Mouse (Mus musculus) thymus, postnatal 36 days (tissue): ENCODE results near the gene Txlng.

Source experiments
- DNase-seq, 2 experiments: peaks; one replicate each; pipeline ENCODE4 v3.0.0; 2022; ENCODE audit warnings: mixed read lengths in 2 of 2

The Txlng gene

DNA sequence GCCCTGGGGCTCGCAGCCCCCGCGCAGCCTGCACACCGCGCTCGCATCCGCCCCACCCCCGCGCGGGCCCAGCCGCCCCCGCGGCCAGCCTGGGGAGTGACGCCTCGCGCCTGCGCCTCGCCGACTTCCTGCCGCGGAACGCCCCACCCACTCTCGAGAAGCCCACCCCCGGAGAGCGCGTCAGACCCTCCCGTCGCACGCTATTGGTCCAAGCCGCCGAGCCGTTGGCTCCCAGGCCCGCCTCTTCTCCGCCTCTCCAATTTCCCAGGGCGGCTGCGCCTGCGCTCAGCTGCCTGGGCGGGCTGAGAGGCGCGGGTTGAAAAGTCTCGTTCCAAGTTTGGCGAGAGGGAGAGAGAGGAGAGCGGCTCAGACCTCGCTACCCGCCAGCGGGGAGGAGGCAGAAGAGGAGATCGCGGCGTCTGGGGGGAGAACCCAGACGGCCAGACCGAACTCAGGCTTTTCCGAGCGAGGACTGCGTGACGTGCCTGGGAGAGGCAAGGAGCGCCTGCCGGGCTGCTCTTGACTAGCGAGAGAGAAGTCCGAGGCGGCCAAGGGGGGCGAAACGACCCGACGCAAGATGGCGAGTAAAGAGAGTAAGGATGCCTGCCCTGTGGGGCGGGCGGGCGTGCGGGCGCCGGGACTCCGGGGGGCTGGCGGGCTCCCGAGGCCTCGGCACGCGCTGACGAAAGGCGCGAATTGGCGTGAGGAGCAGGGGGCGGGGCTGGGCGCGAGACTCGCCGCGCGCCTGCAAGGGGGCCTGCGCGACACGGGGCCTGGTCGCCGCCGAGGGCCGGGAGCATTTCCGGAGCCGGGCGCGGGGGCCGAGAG, 68.9 kb downstream of the Txlng start, which contains the start of gene Rbbp7:
Gene Rbbp7, plus strand, starts transcription at position 288 of the 828 bp plus-strand sequence.
- peak; percentile 90 to 94 for DNase-seq

DNA sequence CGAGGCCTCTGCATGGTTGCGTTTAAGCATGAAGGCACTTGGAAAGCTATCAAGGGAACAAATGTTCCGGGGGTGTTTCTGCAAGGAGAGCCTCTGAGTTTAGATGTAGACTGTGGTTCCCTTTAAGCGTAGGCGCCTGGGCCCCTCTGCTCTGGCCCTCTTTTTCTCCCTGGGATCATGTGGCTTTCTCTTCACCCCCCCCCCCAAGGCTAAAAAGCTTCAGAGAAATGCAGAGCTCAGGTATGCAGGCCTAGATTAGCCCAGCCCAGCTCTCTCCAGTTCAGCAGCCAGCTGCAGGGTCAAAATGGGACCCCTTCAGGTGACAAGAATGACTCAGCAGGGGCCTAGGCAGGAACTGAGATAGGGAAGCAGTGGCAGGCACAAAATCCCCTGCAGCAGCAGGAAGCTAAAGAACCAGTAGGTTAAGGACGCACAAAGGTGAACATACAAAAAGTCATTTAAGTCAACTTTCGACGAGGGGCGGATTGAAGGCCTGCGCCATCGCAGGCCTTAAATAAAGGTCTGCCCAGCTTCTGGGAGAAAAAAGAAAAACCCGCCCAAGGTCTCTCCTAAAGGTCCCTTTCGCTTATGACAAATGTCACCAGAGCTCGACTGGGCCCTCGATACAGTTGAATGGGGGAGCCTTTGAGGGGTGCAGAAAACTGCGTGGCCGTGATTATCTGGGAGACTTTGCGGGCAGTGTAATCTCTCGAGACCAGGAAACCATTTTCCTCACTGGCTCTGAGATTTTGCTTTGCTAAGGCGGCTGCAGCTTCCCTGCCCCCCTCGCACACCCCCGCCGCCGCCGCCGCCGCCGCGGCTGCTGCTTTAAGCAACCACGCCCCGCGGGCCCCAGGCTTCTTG, 69.8 kb downstream of the Txlng start:
- peak; percentile 29 to 57 for DNase-seq

DNA sequence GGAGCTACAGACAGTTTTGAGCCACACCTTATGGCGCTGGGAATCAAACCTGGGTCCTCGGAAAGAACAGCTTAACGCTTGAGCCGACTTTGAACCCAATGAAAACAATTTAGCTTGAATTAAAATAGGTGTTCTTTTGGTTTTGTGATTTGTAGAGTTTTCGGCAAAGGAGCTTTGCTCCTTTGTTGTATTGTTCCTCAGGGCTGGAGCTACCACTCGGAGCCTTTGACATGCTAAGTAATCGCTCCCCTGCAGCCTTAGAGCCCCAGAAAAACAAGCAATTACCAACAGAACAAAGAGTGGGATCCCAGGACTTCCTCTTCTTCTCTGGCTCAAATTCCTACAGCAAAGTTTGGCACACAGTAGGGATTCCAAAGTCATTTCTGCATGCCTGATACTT, 73.2 kb downstream of the Txlng start:
- DNase-seq = no peak

DNA sequence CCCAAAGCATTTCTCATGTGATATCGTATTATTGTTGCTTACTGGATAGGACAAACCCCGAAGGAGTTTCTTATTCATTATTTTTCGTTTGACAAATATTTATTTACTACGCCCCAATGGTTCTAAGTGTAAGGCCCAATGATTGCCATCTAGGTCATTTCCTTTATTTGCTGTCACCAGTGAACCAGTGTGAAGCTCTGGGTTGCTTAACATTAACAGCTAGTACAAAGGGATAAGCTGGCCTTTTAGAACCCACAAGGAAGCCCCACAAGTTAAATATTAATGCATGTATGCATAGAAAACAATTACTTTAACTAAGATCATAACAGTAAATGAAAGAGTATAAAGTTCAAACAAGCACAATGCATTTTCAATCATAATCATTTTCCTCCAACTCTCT, 74.9 kb downstream of the Txlng start:
- DNase-seq = no peak

DNA sequence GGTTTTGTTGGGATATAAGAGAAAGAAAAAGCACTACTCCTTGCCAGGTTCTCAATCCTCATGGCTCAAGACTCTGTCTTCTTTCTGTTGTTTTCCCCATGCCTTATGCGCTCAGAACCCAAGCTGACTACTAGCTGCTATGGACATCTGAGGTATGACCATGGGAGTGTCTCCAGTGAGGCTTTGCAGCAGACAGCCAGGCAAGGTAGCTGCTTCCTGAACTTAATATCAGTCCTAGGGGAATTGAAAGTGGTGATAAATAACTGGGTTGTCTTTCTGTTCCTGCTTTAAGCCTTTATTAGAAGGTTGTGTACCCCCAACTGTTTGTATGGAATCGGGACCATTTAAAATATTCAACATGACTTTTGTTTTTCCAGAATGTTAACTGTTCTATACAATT, 76.8 kb downstream of the Txlng start:
- no peak for DNase-seq

DNA sequence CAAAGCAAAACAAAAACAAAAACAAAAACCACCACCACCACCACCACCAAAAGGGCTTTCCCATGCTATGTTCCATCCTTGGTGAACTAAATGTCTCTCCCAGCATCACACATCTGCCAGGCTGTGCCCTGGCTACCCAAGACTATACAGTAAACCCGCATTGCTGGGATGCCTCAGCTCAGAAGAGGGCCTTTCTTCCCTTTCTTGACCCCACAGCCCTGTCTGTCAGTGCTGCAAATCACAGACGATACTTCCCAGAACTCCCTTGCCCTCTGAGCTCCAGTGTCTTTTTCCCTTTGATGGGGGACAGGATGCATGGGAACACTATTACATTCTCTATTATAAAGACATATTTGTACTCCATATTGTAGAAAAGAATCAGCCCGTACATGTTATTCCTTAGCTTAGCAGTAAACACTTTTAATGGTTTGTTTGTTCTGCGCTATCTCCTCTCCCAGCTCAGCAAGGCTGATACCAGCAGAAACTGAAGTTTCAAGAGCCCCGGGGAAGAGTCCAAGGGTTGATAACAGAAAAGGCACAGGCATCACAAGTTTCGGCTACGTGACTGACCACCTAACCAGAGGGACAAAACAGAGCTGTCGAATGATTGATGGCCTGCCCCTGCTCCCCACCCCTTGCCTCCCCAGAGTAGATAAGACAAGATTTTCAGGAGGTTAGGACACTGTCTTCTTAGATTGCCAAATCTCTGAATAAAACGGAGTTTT, 80.4 kb downstream of the Txlng start:
- no peak for DNase-seq

DNA sequence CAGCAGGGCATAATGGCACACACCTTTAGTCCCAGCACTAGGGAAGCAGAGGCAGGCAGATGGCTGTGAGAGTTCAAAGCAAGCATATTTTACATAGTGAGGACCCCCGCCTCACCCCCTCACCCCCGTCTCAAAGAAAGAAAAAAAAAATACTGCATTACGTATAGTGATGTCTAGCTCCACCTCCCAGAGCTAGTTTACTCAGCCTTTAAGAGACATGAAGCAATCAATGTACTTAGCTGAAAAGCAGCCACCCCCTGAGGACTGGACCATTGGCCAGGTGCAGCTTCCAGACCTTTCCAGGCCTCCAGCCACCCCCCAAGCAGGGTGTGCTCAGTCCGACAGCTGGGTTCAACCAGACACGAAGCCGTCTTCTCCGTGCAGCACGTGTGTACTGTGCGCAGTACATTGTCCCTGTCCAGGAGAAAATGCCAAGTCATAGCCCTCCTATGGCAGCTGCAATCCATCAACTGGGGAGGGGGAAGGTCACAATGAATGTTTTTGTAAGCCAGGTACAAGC, 93.1 kb downstream of the Txlng start:
- DNase-seq = peak; percentile 5 to 13

DNA sequence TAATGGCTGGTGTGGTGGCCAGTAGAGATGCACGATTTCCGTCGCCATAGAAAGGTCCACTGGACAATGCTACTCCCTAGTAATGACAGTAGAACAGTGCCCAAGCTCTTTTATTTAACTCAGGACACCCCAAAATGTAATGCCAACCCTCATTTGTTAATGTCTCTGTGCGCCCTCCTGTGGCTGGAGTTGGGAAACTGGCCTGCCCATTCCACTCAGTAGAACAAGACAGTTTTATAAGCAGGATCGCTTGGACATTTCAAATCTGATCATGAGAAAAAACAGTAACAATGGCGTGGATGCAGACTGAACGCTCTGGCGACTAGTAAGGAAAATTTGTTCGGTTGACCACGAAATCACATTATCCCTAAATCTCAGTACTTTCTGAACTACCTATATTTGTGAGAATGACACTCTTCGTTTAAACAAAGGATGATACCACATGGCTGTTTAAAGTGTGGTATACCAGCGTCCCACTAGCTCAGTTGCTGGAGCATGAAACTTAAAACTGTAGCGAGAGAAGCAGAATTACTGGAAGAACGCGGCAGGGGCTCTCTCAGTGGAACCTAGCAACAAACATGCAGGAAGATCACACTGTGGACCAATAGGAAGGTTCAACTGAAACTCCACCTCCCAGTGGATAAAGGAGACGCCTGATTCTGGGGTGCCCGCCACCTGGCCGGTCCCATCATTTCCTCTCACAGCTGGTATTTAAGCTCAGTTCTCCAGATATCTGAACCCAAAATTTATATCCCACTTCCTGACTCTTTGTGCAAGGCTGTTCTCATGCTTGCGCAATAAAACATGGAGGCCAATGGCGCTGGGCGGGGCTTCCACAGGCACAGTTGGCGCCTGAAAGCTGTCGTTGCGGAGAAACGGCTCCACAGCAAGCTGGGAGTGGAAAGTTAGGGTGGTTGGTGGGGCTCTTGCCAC, 94.0 kb downstream of the Txlng start:
- DNase-seq = peak; percentile 58 to 70

DNA sequence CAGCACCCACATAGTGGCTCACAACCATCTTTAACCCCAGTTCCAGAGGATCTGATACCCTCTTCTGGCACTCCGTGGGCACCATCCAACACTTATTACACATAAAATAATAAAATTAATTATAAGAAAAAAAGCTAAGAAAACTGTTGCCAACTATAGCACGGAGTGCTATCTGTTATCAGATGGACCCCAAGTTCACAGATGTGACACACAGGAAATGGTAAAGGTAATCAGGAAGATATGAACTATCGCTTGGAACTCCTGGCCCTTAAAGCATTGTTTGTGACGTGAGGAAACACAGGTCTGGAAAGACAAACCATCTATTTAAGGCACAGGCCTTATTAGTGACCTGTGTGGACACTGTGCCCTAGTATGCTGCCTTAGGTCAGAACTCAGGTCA, 99.2 kb downstream of the Txlng start:
- no peak for DNase-seq
